Mouse (Mus musculus) stomach, postnatal 0 days (tissue): ENCODE measurements around the gene Sez6l.

ENCODE experiments used
- CTCF ChIP-seq: IDR thresholded peaks from 2 replicates; pipeline ENCODE4 v1.5.1; 2016; ENCODE audit warnings: antibody characterized with exemption, low read depth, mild to moderate bottlenecking, moderate library complexity
- EP300 ChIP-seq: optimal IDR thresholded peaks from 2 replicates; pipeline ENCODE3; 2016; ENCODE audit warnings: antibody characterized with exemption

GRCm38 (mm10) chr5:112620256-112620655 is 43.3 kb upstream of the Sez6l start:
- TF ChIP-seq CTCF: no peak
- TF ChIP-seq EP300: no peak
